Mouse (Mus musculus): ENCODE measurements at regions not wholly inside any gene's neighbourhood (a gene's known extent, or its start where the extent isn't known, plus 50 kb on each side); places are given as distances from the start of the nearest gene placed in this dataset.
"Not testable (repeated sequence)": the region's sequence is repeated elsewhere in the genome, so short reads cannot be mapped to it uniquely, and the experiment has no call there.

DNA sequence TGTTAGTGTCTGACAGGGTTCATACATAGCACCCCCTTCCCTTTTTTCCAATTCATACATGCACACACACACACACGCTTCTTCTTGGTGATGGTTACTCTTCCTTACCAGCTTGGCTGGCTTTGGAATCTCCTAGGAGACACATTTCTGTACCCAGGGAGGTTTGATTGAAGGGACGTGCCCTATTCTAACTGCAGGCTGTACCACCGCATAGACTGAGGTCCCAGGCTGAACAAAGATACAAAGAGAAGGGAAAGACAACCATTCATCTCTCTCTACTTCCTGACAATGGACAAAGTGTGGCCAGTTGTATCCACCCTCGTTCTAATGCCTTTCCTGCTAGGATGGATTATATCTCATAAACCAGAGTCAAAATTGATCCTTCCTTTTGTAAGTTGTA, 100.0 kb downstream of the Raet1d start:
- not testable (repeated sequence) for DNase-seq

DNA sequence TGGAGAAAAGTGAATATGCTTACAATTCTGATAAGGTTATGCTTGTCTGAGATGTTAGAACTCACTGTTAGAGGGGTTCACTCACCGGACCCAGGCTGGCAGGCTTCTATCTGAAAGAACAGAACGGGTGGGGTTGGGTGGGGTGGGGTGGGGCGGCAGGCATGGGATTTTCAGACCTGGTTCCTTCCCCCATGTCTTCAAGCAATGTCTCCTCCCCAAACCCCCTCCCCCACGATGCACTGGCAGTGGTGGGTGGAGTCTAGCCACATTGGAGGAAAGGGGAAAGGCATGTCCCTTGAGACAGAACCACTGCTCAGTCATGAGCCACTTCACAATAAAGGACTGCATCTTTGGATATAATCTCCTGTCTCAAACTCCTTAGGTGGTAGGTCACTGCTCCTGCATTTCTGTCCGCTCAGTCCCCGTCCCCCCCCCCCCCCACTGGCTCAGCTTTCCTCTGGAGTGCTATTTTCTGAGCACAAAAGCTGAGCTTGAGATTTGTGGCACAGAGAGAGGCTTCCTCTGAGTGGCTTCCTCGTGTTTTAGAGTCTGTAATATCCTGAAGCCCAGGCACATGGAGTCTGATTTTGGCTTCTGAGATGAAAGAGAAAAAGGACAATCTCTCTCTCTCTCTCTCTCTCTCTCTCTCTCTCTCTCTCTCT, 100.6 kb downstream of the Raet1d start:
- not testable (repeated sequence) for DNase-seq

DNA sequence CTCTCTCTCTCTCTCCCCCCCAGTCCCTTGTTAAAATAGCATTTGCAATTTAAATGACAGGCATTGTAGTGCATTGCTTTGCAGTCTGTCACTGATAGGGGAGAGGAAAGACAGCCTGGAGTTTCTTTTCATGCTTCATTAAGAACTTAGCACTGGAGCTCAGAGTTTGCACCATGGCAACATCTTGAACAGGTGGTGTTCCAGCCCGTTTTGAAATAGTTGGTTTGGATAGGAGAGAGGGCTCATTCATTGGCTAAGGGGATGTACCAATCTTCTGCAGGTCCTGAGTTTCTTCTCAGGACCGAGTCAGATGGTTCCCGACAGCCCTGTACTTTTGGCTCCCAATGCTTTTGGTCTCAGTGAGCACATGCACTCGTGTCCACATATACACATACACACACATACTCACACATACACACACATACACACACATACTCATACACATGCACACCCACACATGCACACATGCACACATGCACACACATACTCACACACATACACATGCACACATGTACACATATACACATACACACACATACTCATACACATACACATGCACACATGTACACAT, 101.2 kb downstream of the Raet1d start:
- DNase-seq = not testable (repeated sequence)

DNA sequence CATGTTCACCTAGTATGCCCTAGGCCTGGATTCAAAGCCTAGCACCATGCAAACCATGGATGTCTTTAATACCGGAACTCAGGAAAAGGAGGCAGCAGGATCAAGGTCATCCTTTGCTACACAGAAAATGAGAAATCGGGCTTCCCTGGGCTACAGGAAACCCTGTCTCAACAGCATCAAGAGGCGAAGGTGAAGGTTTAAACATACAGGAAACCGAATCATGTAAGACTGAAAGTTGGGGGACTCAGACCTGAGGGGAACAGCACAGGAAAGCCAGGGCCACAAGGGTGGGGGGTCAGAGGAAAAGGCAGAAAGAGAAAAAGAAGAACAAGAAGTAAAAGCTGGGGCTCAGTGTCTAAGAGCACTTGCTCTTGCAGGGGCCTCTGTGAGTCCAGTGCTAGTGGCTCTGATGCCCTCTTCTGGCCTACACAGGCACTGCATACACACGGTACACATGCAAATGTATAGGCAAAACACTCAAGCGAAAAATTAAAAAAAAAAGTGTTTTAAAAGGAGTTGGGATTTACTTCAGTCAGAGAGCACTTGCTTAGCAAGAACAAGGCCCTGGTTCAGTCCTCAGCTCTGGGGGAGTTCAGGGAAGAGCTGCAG, 111.5 kb downstream of the Raet1d start:
- peak; percentile 19 for DNase-seq

DNA sequence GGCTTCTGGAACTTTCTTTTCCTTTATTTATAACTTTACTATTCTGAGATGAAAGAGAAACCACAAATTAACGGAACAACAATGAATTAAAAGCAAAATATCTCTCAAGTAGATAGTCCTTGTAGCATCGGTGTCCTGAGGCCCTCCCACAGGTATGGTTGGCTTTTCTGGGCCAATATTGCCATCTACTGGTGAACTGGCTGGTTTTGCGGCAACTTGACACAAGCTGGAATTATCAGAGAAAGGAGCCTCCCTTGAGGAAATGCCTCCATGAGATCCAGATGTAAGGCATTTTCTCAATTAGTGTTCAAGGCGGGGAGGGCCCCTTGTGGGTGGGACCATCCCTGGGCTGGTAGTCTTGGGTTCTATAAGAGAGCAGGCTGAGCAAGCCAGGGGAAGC, 119.5 kb downstream of the Raet1d start:
- peak; percentile 49 for DNase-seq

DNA sequence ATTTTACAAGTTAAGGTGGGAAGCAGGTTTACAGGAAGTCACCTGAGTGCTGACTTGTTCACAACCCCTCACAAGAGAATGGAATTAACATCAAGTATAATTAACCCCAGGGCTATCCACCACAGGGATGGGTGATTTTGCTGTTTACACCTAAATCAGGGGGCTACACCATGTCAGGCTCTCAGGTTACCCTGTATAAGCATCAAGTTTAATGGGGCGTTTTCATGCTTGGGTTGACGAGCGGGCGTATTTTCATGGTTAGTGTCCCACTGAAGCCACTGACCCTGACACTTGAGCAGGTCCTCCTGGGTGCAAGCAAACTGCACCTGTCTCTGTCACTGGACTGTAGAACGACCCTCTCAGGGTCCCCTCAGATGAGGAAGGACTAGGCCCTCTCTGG, 126.7 kb downstream of the Raet1d start:
- DNase-seq = not testable (repeated sequence)

DNA sequence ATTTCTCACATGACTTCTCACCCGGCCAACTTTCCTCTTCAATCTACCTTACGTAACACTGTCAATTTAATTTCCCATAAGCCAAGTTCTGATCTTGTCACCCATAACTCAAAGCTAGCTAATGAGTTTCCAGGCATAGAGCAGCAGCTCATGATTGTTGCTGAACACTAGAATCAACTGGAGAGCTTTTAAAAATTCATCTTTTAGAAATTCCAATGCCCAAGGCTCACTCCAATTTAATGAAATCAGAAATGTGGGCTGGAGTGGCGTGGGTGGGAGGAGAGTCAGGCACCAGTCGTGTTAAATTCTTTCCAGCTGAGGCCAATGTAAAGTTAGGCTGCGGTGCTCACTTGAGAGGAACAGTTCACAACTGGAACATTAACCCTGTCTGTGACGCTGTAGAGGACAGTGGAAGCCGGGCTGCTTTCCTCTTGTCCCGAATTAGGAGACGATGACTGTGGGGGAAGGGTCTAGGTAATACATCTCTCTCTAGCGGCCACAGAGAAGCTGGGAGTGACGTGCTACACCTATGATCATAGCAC, 131.5 kb downstream of the Raet1d start:
- not testable (repeated sequence) for DNase-seq

DNA sequence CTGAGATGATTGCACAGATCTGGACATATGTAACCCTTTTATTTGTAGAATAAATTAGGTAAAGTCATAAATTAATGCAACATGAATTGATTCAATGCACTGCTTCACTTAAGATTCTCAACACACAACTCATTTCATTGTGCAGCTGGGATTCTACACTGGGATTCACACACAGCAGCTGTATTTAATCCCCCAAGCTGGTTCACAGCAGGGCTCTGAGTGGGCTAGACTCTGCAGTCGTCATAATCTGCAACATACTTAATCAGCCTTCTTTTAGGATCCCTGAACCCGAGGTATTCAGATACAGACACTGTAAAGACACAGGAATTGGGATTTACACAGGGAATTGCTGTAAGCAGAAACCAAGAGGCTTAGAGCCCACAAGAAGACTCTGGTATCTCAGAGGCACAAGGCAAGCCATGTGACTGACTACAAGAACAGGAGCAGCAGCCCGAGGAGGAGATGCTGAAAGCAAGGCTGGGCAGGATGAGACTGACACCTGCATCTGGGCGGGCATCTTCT, 135.7 kb downstream of the Raet1d start:
- DNase-seq = no peak
